Mouse (Mus musculus) heart, adult 2 months (tissue): ENCODE measurements at regions not wholly inside any gene's neighbourhood (a gene's known extent, or its start where the extent isn't known, plus 50 kb on each side); places are given as distances from the start of the nearest gene placed in this dataset.

ENCODE experiments used
- CTCF ChIP-seq: fragments of 200-600 bp; IDR thresholded peaks from 2 replicates; pipeline ENCODE4 v1.8.1; 2022; ENCODE audit warnings: antibody characterized with exemption, mild to moderate bottlenecking, moderate library complexity
- EP300 ChIP-seq: fragments of 200-500 bp; IDR thresholded peaks from 2 replicates; pipeline ENCODE4 v1.6.1; 2011; ENCODE audit warnings: low read depth, low read length, control low read depth; ENCODE audit not compliant: insufficient read depth
- POLR2A ChIP-seq: fragments of 200-500 bp; IDR thresholded peaks from 2 replicates; pipeline ENCODE4 v1.6.1; 2011; ENCODE audit warnings: mild to moderate bottlenecking, low read depth, low read length, control low read depth; ENCODE audit not compliant: insufficient read depth

DNA sequence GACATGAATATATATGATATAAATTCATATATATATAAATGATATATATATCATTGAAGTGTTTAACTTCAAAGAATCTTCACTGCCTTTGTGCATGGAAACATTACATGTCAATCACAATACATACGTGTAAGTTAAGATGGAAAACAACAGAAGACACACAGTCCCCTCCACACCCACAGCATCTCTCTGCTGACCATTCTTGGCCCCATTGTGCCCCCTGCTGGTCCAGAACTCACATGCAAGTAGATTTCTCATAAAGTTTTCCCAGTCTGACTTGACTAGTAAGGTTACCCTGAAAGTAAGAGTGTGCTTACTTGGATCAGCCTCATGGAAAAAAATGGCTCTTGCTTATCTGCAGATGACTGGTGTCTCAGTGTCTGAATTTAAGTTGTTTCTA, 926.3 kb upstream of the Zfp386 start:
- TF ChIP-seq CTCF (no peak), POLR2A (no peak), EP300 (no peak)
